Mouse (Mus musculus): ENCODE data around the gene Homer3.

DNA sequence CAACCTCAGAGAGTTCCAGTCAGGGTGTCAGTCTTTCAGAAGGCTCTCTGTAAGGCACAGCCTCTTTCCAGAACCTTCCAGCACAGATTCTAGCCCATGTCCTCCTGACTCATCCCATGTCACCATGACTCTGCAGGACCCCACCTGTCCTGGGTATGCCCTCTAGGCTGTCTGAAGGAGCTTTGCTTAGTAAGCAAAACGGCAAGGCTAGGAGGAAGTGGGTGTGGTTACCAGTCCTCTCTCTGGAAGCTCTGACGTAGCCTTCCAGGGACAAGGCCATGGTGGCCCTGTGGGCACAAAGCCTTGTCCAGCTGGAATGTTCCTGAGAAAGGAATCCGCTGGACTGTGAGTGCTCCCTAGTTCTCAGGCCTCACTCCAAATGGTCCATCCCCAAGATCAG is 9.7 kb upstream of the Homer3 start:
- TF ChIP-seq POLR2A (IDR thresholded peaks at IDR 0.05; ENCODE audit: borderline replicate concordance, extremely low read depth, insufficient read depth, insufficient read length, poor library complexity, severe bottlenecking) (no peak), CTCF (IDR thresholded peaks at IDR 0.05; ENCODE audit: borderline replicate concordance, extremely low read depth, insufficient read depth, insufficient read length) (no peak)

Data from brain, embryonic 14.5 days (tissue).